Mouse (Mus musculus) kidney, adult 2 months (tissue): ENCODE measurements at regions not wholly inside any gene's neighbourhood (a gene's known extent, or its start where the extent isn't known, plus 50 kb on each side); places are given as distances from the start of the nearest gene placed in this dataset.

Experiments
- DNase-seq: peaks from one replicate; pipeline ENCODE4 v3.0.0; 2021
- H3K27ac ChIP-seq: fragments of 200-500 bp; 2 replicates; pipeline ENCODE4 v1.5.1; 2012; ENCODE audit warnings: low read depth, low read length, control low read depth, inconsistent platforms; ENCODE audit not compliant: insufficient read depth
- H3K27me3 ChIP-seq: fragments of 200-500 bp; replicated peaks from 2 replicates; pipeline ENCODE4 v1.6.1; 2012; ENCODE audit warnings: mild to moderate bottlenecking, moderate library complexity, low read length, inconsistent platforms; ENCODE audit not compliant: control insufficient read depth, insufficient read depth
- H3K36me3 ChIP-seq: fragments of 200-500 bp; 2 replicates; pipeline ENCODE4 v1.6.1; 2012; ENCODE audit warnings: mild to moderate bottlenecking, moderate library complexity, low read length, inconsistent platforms; ENCODE audit not compliant: control insufficient read depth, insufficient read depth
- H3K4me1 ChIP-seq: fragments of 200-500 bp; 2 replicates; pipeline ENCODE4 v1.6.1; 2011; ENCODE audit warnings: low read length; ENCODE audit not compliant: control insufficient read depth, insufficient read depth
- H3K4me3 ChIP-seq: fragments of 200-500 bp; 2 replicates; pipeline ENCODE4 v1.5.1; 2011; ENCODE audit warnings: mild to moderate bottlenecking, low read depth, low read length, control low read depth; ENCODE audit not compliant: insufficient read depth
- CTCF ChIP-seq: fragments of 200-500 bp; conservative IDR thresholded peaks from 2 replicates; pipeline ENCODE4 v1.5.1; 2011; ENCODE audit warnings: low read depth, mild to moderate bottlenecking, control low read depth, low read length, moderate library complexity, mixed read lengths; ENCODE audit not compliant: insufficient read depth, insufficient read length
- POLR2A ChIP-seq: fragments of 200-500 bp; IDR thresholded peaks from one replicate; pipeline ENCODE4 v1.6.1; 2011; ENCODE audit warnings: low read depth, low read length, control low read depth
- WGBS: fragments of 180-500 bp; shearing (Covaris S2); methylation state at CpG from one replicate; pipeline ENCODE4 v1.1.7; 2018; 5-methylcytosine and 5-hydroxymethylcytosine counted together

- 73% methylated on average over 10 of the region's 10 CpGs for WGBS
- no peaks in the 10 kb centered on the region for H3K4me1 ChIP-seq
- TF ChIP-seq CTCF: no peak
- no peak for TF ChIP-seq POLR2A
- H3K4me3 ChIP-seq: no peak overlapping the region
- H3K27ac ChIP-seq: no peak overlapping the region
- no peaks in the 10 kb centered on the region for H3K36me3 ChIP-seq
- no peaks in the 10 kb centered on the region for H3K27me3 ChIP-seq
- no peak for DNase-seq
Measured at GRCm38 (mm10) chr4:84004786-84005382, 479.5 kb downstream of the Ccdc171 start.

- no peak for TF ChIP-seq CTCF
- WGBS: 84% methylated on average over 6 of the region's 6 CpGs
- H3K27me3 ChIP-seq: no peaks in the 10 kb centered on the region
- no peak overlapping the region for H3K4me3 ChIP-seq
- no peaks in the 10 kb centered on the region for H3K36me3 ChIP-seq
- H3K4me1 ChIP-seq: no peaks in the 10 kb centered on the region
- H3K27ac ChIP-seq: no peak overlapping the region
- DNase-seq: no peak
Measured at GRCm38 (mm10) chr4:84011941-84012340, 486.6 kb downstream of the Ccdc171 start.

- Histone ChIP-seq H3K27ac (no peak overlapping the region), H3K4me3 (no peak overlapping the region), H3K36me3 (no peaks in the 10 kb centered on the region), H3K27me3 (no peaks in the 10 kb centered on the region), H3K4me1 (no peaks in the 10 kb centered on the region)
- peak; percentile 24 for DNase-seq
- TF ChIP-seq POLR2A (no peak), CTCF (no peak)
- 68% methylated on average over 4 of the region's 4 CpGs for WGBS
Measured at GRCm38 (mm10) chr4:84015139-84015538, 489.8 kb downstream of the Ccdc171 start.

- TF ChIP-seq CTCF (no peak), POLR2A (no peak)
- peak; percentile 9 for DNase-seq
- WGBS: 43% methylated on average over 8 of the region's 8 CpGs
- Histone ChIP-seq H3K4me1 (no peaks in the 10 kb centered on the region), H3K27me3 (no peaks in the 10 kb centered on the region), H3K27ac (no peak overlapping the region), H3K36me3 (no peaks in the 10 kb centered on the region), H3K4me3 (no peak overlapping the region)
Measured at GRCm38 (mm10) chr4:84015552-84016169, 490.3 kb downstream of the Ccdc171 start.

GRCm38 (mm10) chr4:84018135-84018534, 492.8 kb downstream of the Ccdc171 start:
- no peak overlapping the region for H3K4me3 ChIP-seq
- DNase-seq: no peak
- TF ChIP-seq POLR2A (no peak), CTCF (no peak)
- no peaks in the 10 kb centered on the region for H3K36me3 ChIP-seq
- H3K27me3 ChIP-seq: no peaks in the 10 kb centered on the region
- H3K4me1 ChIP-seq: no peaks in the 10 kb centered on the region
- 82% methylated on average over 7 of the region's 7 CpGs for WGBS
- H3K27ac ChIP-seq: no peak overlapping the region

GRCm38 (mm10) chr4:84018774-84019173, 493.4 kb downstream of the Ccdc171 start:
- whole genome bisulfite sequencing: 50% methylated on average over 7 of the region's 7 CpGs
- Histone ChIP-seq H3K27me3 (no peaks in the 10 kb centered on the region), H3K27ac (no peak overlapping the region), H3K4me3 (no peak overlapping the region), H3K36me3 (no peaks in the 10 kb centered on the region), H3K4me1 (no peaks in the 10 kb centered on the region)
- DNase-seq: no peak
- no peak for TF ChIP-seq POLR2A

GRCm38 (mm10) chr4:84019500-84020255, 494.3 kb downstream of the Ccdc171 start:
- TF ChIP-seq CTCF: no peak
- TF ChIP-seq POLR2A: no peak
- no peaks in the 10 kb centered on the region for H3K4me1 ChIP-seq
- H3K27me3 ChIP-seq: no peaks in the 10 kb centered on the region; the same call in 1 of the 2 replicates
- H3K27ac ChIP-seq: no peak overlapping the region
- WGBS: 43% methylated on average over 14 of the region's 14 CpGs
- DNase-seq: peak; percentile 4
- H3K4me3 ChIP-seq: no peak overlapping the region
- no peaks in the 10 kb centered on the region for H3K36me3 ChIP-seq
